Mouse (Mus musculus): ENCODE measurements at regions not wholly inside any gene's neighbourhood (a gene's known extent, or its start where the extent isn't known, plus 50 kb on each side); places are given as distances from the start of the nearest gene placed in this dataset.

DNA sequence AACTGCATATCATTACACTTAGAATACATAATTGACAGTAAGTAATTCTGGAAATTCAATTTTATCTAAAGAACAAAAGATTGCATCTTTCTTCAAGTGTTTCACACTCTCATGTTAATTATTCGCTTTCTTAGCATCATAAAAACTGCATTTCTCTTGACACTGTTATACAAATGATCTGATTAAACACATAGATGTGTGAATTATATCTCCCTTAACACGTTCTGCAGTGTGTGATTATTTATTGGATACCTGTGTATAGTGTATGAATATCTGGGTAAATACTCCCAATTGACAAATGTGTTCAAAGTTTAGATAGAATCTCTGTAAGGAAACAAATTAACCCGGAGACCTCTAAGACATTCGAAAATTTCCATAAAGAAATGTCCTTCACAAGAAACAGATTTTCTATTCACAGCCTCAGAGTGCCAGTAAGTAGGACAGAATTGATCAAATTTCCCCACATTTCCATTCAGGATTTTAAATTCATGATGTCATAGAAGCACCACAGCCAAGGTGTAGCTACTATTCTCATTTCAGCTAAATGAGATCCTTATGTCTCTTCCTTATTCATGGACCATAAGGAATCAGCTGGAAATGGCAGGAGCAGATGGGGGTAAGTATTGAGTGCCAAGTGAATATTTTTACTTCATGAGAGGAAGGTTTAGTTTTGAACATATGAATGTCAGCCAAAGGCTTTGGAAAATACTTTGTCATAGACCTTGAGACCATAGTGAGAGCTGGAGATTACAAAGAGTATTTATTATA lies 2231.6 kb downstream of the Pcdh9 start:
- peak; percentile 0 for DNase-seq

GRCm38 (mm10) chr14:91656011-91656410 lies 2234.5 kb downstream of the Pcdh9 start:
- DNase-seq, result no peak

DNA sequence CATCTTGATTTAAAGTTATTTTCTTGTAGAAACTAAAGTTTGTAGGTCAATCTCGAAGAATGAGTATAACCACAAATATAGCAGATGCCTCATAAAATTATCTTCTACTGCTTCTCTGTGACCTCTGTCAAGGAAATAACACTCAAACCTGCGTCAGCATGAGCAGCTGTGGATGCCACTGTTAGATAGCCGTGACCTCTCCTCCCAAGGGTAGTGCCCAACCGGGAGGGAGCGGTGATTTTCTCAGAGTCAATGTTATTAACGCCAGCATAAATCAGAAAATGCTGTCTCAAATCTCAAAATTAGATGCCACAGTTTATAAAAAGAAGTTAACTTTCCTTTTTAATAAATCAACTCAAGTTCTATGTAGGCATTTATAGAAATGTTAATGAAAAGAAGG lies 2259.5 kb downstream of the Pcdh9 start:
- no peak for DNase-seq

DNA sequence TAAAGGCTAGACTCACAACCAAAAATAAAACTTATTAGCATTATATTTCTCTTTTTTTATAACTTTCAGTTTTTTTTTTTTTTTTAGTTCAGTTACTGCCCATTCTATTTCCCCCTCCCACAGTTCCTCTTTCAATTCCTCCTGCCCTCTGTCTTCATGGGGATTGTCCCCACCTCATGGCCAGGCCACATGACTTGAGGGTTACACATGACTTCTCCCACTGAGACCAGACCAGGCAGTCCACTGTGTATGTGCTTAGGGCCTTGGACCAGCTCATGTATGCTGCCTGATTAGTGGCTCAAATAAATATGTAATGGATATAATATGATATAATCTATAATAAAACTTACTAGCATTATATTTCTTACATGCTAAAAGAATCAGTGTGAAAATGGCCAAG lies 2276.1 kb downstream of the Pcdh9 start:
- no peak for DNase-seq

- DNase-seq, result no peak
These were observed 2285.9 kb downstream of the Pcdh9 start for GRCm38 (mm10) chr14:91604570-91604969.

DNA sequence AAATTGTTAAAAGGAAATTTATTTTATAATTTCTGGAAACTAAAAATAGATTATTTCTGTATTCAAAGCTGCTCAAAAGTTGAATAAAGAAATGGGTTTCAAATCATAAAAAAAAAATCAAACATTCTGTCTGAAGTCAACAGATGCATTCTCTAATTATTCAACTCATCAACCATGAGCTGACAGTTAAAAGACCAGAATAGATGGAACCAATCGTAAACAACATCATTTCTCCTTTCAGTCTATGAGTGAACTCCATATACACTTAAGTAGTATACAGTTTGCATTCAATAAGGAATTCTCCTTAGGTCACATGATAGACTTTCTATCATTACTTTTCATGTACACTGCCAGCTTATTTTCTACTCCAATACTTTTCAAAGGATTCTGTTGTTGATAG lies 2308.0 kb downstream of the Pcdh9 start:
- DNase-seq, result no peak

DNA sequence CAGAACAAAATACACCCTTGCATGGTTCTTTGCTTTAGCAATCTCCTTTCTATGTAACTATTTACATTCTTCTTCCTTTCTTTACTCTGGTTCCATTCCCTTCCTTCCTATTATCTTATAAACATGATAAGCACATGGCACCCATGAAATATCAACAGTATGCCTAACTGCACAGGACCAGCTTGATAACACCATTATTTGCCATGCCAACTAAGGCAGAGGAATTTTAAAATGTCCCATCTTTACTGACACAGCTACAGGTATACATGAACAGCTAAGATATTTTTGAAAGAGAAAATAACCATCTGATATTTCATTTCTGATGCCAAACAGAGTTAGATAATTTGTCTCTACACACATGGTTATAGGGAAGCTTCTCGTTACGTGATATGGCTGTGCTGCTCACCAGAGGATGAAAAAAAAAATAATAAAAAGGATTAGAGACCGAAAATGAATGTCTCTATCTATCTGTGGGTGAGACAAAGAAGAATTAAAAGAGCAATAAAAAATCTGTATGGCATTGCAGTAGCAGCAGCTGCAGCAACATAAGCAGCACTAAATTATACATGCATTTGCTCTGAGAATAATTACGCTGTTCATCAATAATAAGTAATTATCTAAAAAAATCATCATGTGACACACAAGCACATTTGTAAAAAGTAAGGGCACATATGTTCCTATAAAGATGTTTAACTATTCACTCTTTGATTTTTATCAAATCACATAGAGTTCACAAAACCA lies 2308.6 kb downstream of the Pcdh9 start:
- DNase-seq, result no peak

GRCm38 (mm10) chr14:91569100-91569499 lies 2321.4 kb downstream of the Pcdh9 start:
- DNase-seq, result no peak

GRCm38 (mm10) chr14:91539181-91539580 lies 2351.3 kb downstream of the Pcdh9 start:
- DNase-seq, result no peak

GRCm38 (mm10) chr14:91534931-91535330 lies 2355.5 kb downstream of the Pcdh9 start:
- DNase-seq, result no peak

- no peak for DNase-seq
These were observed 2392.0 kb downstream of the Pcdh9 start for GRCm38 (mm10) chr14:91498449-91498848.

DNA sequence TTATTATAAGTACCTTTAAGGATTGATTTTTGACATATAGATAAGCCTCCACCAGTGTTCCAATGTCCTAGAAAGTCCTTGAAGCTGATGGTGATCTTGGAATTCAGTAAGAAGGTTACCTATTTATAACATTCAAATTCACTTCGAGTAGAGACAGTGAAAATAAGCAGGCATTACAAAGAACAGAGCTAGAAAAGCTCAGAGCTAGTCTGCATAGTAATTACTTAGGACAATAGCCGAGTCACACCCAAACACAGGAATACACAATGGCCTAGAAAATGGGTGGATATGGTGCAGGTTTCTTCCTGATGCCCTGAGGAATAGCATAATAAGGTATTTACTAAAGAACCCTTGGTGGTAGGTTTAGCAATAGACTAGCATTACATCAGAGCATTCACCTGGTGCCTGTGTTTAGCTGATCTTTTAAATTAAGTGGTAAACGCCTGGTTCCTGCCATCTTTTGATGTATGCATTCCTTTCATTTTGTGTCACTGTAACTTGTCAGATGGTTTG lies 2412.1 kb downstream of the Pcdh9 start:
- DNase-seq, result no peak

- DNase-seq, result no peak
These were observed 2426.6 kb downstream of the Pcdh9 start for GRCm38 (mm10) chr14:91463910-91464309.

DNA sequence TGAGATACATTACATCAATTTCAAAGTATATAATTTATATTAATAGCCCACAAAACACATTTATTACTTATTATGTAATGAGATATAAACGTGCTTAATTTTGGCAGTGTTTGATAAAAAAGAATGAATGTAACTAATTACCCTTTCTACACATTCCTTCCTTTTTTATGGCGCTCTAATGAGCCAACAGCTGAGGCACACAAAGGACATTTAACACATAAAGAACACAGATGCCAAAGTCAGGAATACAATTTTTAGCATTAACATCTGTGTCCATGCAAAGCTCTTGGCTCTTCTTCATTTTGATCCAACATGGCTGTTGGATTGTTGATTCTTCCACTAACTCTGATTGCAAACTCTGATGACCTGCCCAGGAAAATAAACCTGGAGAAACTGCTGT lies 2427.8 kb downstream of the Pcdh9 start:
- no peak for DNase-seq

GRCm38 (mm10) chr14:91458756-91459155 lies 2431.7 kb downstream of the Pcdh9 start:
- DNase-seq, result no peak

Data from right cerebral cortex, adult 18-20 months (tissue).